Mouse (Mus musculus): ENCODE data around the gene Sohlh2. TPM values are rescaled to one million over a fixed set of nuclear protein-coding genes. Genes with fewer than 3 reads are reported as not detected.
"Not testable (repeated sequence)": the region's sequence is repeated elsewhere in the genome, so short reads cannot be mapped to it uniquely, and the experiment has no call there.

Gene Sohlh2
- polyA plus RNA-seq, 1 experiment = not detected

DNA sequence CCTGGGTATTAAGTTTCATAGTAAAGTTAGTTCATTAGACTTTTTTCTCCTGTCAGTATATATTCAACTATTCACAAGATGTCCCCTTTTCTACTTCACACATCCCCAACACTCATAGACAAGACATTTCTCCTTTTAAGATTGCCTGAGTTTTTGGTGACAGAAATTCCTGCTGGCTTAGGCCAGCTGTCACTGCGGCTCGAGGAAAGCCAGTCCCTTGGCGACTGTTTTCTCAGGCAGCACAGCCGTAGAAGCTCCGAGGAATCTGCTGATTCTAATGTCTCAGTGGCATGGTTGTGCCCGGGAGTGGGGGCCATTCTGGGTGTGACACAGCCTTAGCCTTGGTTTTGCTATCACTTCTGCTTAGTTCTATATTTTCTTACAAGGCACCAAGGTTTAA is 4.6 kb upstream of the Sohlh2 start:
- no peak overlapping the region for H3K4me3 ChIP-seq (ENCODE audit: low read depth, low read length)
- no peak overlapping the region for H3K27ac ChIP-seq (ENCODE audit: insufficient read depth, low read depth, low read length)
- 58% methylated on average over 6 of the region's 6 CpGs for WGBS
- H3K4me1 ChIP-seq (ENCODE audit: control insufficient read depth, insufficient read depth, insufficient read length, low read length) = no peaks in the 10 kb centered on the region
- TF ChIP-seq POLR2A (IDR thresholded peaks at IDR 0.05; ENCODE audit: low read depth, low read length) (no peak), CTCF (IDR thresholded peaks at IDR 0.05; ENCODE audit: extremely low read depth, insufficient read length, insufficient replicate concordance, low read depth, low read length) (no peak)
- H3K36me3 ChIP-seq (ENCODE audit: control insufficient read depth, insufficient read depth, low read length) = no peaks in the 10 kb centered on the region
- H3K27me3 ChIP-seq (ENCODE audit: control insufficient read depth, insufficient read depth, low read length) = no peaks in the 10 kb centered on the region

DNA sequence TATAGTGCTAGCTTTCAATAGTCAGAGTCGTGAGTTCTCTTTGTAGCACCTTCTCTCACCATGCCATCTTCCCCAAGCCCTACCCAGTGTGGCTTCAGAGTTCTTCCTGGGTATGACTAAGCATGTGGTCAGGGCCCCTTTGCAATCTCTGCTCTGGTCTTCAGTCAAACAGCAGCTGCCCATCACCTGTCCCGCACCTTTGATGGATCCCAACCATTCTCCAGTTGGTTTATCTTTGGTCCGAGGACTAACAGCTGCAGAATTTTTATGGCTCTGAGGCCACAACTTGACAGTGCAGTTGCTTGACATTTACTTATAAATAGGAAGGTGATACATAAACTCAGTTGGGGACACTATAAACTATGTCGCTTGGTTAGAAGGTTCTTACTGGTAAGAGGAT is 9.8 kb downstream of the Sohlh2 start:
- Histone ChIP-seq H3K36me3 (ENCODE audit: control insufficient read depth, insufficient read depth, low read length) (no peaks in the 10 kb centered on the region), H3K4me3 (ENCODE audit: low read depth, low read length) (no peak overlapping the region), H3K4me1 (ENCODE audit: control insufficient read depth, insufficient read depth, insufficient read length, low read length) (no peaks in the 10 kb centered on the region), H3K27me3 (ENCODE audit: control insufficient read depth, insufficient read depth, low read length) (no peaks in the 10 kb centered on the region), H3K27ac (ENCODE audit: insufficient read depth, low read depth, low read length) (no peak overlapping the region)
- 72% methylated on average over 4 of the region's 4 CpGs for WGBS
- TF ChIP-seq POLR2A (IDR thresholded peaks at IDR 0.05; ENCODE audit: low read depth, low read length) = no peak
- TF ChIP-seq CTCF (IDR thresholded peaks at IDR 0.05; ENCODE audit: extremely low read depth, insufficient read length, insufficient replicate concordance, low read depth, low read length) = no peak

DNA sequence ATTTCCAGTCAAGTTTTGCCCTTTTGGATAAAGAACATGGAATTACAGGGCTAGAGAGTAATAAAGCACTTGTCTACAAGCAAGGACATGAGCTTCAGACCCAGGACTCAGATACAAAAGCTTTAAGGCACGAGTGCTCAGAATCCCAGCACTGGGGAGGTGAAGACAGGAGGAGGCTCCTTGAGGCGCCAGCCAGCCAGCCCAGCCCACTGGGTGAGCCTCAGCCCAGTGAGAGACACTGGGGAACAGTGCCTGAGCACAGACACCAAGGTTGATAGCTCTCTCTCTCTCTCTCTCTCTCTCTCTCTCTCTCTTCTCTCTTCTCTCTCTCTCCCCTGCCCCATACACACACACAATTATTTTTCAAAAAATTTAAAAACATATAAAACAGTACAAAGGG is 11.5 kb downstream of the Sohlh2 start:
- no peak overlapping the region for H3K4me3 ChIP-seq (ENCODE audit: low read depth, low read length)
- no peaks in the 10 kb centered on the region for H3K4me1 ChIP-seq (ENCODE audit: control insufficient read depth, insufficient read depth, insufficient read length, low read length)
- no peak overlapping the region for H3K27ac ChIP-seq (ENCODE audit: insufficient read depth, low read depth, low read length)
- no peaks in the 10 kb centered on the region for H3K36me3 ChIP-seq (ENCODE audit: control insufficient read depth, insufficient read depth, low read length)
- TF ChIP-seq POLR2A (IDR thresholded peaks at IDR 0.05; ENCODE audit: low read depth, low read length) (no peak), CTCF (IDR thresholded peaks at IDR 0.05; ENCODE audit: extremely low read depth, insufficient read length, insufficient replicate concordance, low read depth, low read length) (no peak)
- WGBS = 41% methylated on average over 2 of the region's 2 CpGs
- H3K27me3 ChIP-seq (ENCODE audit: control insufficient read depth, insufficient read depth, low read length) = no peaks in the 10 kb centered on the region

DNA sequence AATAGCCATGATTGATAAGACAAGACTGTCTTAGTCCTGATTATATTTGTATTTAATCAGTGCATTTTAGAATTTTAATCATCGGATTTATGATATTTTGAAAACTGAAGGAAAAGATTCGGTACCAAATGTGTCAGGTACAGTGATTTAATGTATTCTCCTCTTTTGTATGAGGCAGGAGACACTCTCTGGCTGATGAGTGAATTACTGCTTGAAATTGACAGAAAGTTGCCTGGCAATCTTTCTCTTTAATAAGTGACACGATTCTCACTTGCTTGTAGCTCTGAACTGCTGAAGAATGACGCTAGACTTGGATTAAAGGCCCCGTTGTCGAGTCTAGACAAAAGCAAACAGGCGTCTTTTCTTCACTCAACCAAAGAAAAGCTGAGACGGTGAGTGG is 13.0 kb downstream of the Sohlh2 start:
- Histone ChIP-seq H3K27me3 (ENCODE audit: control insufficient read depth, insufficient read depth, low read length) (no peaks in the 10 kb centered on the region), H3K4me3 (ENCODE audit: low read depth, low read length) (no peak overlapping the region), H3K4me1 (ENCODE audit: control insufficient read depth, insufficient read depth, insufficient read length, low read length) (no peaks in the 10 kb centered on the region), H3K36me3 (ENCODE audit: control insufficient read depth, insufficient read depth, low read length) (no peaks in the 10 kb centered on the region), H3K27ac (ENCODE audit: insufficient read depth, low read depth, low read length) (no peak overlapping the region)
- no peak for TF ChIP-seq CTCF (IDR thresholded peaks at IDR 0.05; ENCODE audit: extremely low read depth, insufficient read length, insufficient replicate concordance, low read depth, low read length)
- no peak for TF ChIP-seq POLR2A (IDR thresholded peaks at IDR 0.05; ENCODE audit: low read depth, low read length)
- 78% methylated on average over 8 of the region's 8 CpGs for WGBS

DNA sequence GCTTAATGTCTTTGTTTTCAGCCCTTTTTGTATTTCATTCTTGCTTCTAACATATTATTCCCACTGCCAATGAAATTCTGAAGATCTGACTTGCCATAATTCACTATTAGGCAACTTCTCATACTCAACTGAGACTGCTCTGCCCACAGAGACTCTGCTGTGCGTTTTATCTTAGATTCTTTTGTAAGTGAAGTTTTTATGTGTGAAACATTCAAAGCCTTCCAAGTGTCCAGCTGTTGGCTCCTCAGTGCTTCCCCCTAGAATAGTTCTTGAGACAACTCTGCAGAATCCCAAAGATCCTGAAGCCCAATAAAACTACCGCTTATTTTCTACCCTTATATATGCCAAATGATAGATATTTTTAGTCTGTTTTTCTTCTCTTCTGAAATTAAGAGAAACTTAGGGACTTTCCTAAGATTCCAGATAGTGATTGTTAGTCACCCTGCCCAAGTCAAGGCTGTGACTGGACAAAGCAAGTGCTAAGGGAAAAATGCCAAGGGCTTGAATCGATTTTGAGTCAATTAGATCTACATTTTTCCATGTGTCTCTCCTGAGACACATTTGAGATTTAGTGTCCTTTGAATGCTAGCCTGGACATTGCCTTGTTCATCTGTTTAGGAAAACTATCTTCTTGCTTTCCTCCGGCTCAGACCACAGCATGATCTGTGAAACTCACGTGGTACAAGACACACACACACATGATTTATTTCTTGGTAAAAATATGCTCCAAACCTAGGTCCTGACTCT is 13.9 kb downstream of the Sohlh2 start:
- 73% methylated on average over 5 of the region's 5 CpGs for WGBS
- H3K27ac ChIP-seq (ENCODE audit: insufficient read depth, low read depth, low read length) = no peak overlapping the region
- no peaks in the 10 kb centered on the region for H3K4me1 ChIP-seq (ENCODE audit: control insufficient read depth, insufficient read depth, insufficient read length, low read length)
- H3K36me3 ChIP-seq (ENCODE audit: control insufficient read depth, insufficient read depth, low read length) = no peaks in the 10 kb centered on the region
- H3K4me3 ChIP-seq (ENCODE audit: low read depth, low read length) = no peak overlapping the region
- no peaks in the 10 kb centered on the region for H3K27me3 ChIP-seq (ENCODE audit: control insufficient read depth, insufficient read depth, low read length)
- TF ChIP-seq CTCF (IDR thresholded peaks at IDR 0.05; ENCODE audit: extremely low read depth, insufficient read length, insufficient replicate concordance, low read depth, low read length) (no peak), POLR2A (IDR thresholded peaks at IDR 0.05; ENCODE audit: low read depth, low read length) (no peak)

DNA sequence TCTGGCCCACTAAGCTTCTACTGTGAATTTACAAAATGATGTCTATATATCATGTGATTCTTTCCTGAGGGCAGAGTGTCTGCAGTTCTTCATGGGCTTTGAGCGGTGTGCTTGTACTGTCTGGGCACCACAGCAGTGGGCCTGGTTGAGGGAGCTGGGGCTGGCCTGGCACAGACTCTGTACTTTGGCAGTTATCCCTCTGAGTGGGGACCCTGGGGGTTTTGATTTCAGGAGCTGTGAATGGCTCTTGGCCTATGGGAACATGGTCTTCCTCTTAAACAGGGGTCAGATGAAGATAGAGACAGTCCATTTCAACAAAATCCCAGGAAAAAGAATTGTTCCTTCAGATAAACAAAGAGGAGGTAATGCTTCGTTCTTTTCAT is 14.5 kb downstream of the Sohlh2 start:
- WGBS = 84% methylated on average over 2 of the region's 2 CpGs
- Histone ChIP-seq H3K36me3 (ENCODE audit: control insufficient read depth, insufficient read depth, low read length) (no peaks in the 10 kb centered on the region), H3K27ac (ENCODE audit: insufficient read depth, low read depth, low read length) (no peak overlapping the region), H3K27me3 (ENCODE audit: control insufficient read depth, insufficient read depth, low read length) (no peaks in the 10 kb centered on the region), H3K4me3 (ENCODE audit: low read depth, low read length) (no peak overlapping the region), H3K4me1 (ENCODE audit: control insufficient read depth, insufficient read depth, insufficient read length, low read length) (no peaks in the 10 kb centered on the region)
- TF ChIP-seq CTCF (IDR thresholded peaks at IDR 0.05; ENCODE audit: extremely low read depth, insufficient read length, insufficient replicate concordance, low read depth, low read length) = no peak
- no peak for TF ChIP-seq POLR2A (IDR thresholded peaks at IDR 0.05; ENCODE audit: low read depth, low read length)

DNA sequence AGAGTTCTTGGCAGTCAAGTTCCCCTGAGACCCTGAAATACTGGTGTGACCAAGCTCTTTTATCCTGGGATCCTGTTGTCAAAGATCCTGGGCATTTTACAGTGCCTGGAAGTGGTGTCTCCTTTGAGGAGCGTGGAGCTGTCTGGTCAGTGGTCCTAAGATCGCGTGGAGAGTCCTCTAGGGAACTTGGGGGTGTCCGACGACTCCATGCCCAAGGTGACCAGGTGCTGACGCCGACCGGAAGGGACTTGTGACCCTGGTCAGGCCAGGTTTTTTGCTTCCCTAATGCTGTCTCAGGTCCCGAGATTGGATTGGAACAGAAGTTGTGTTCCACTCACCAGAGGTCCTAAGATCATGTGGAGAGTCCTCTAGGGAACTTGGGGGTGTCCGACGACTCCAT is 21.8 kb downstream of the Sohlh2 start:
- H3K36me3 ChIP-seq (ENCODE audit: control insufficient read depth, insufficient read depth, low read length); H3K27me3 ChIP-seq (ENCODE audit: control insufficient read depth, insufficient read depth, low read length); H3K4me3 ChIP-seq (ENCODE audit: low read depth, low read length); H3K4me1 ChIP-seq (ENCODE audit: control insufficient read depth, insufficient read depth, insufficient read length, low read length); H3K27ac ChIP-seq (ENCODE audit: insufficient read depth, low read depth, low read length): not testable (repeated sequence)
- 85% methylated on average over 11 of the region's 11 CpGs for WGBS
